Mouse (Mus musculus) cerebellum, adult (tissue): ENCODE measurements around the gene Cbx6.
A peak's percentile ranks its signal among the peaks of the same experiment; 100 is the strongest.

ENCODE experiments used
- ATAC-seq: cut with Nextera tagmentation; 2 replicates; pipeline ENCODE4 v1.9.2; 2017; ENCODE audit warnings: mild to moderate bottlenecking, moderate library complexity, mixed read lengths; ENCODE audit not compliant: insufficient number of reproducible peaks, low FRiP score, low TSS enrichment

Gene Cbx6

DNA sequence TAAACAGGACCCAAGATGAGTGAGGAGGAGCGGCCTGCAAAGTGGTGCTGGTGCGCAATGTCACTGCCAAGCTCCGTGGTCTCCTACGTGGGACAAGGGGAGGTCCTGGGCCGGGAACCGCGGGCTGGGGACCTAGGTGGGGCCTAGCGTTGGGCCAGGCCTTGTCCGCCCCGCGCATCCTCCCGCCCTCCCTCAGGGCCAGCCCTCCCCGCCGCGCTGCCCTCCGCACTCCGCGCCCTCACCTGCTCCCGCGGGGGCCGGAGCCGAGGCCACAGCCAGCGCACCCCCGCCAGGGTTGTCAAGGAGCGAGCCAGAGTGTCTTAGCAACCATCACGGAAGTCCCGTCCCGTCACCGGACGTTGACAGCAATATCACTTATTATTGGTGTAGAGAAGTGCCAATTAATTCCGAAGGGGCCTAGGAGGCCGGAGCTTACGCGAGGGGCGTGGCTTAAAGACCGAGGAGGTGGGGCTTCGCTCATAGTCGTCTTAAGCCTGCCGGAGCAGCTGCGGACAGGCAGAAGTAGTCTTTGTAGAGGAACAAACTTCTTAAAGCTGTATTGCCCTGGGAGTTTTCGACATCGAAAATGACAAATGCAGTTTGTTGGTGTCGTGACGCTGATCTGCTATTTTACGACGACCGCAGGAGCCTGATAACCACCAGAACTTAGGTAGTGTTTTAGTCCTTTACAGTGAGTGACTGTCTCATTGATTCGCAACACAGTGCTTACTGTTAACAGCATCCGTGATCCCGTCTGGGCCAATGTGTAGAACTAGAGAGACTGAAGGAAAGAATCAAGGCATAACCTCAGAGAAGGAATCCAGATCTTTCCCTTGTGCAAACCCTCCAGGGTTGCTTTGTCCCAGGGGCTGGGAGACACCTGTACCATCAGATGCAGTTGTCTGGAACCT is 60.1 kb downstream of the Cbx6 start:
- peak; percentile 99 for ATAC-seq
